In genomic region chr6:97496002-97496401, GRCm38 (mm10) we compare ENCODE assay signal across 26 mouse cellular contexts.
"Had no signal": no experiment of that assay in that cellular context is flagged by ENCODE, and none has a peak within 500 bp of the region (broad histone marks: within the 10 kb centered on the region; RNA-seq: fewer than 3 reads in every experiment).

No protein-coding gene starts in this region.

- H3K9me3 ChIP-seq: embryonic facial prominence, embryonic 10.5 days; embryonic facial prominence, embryonic 12.5 days; embryonic facial prominence, embryonic 13.5 days; embryonic facial prominence, embryonic 15.5 days; forebrain, embryonic 10.5 days; forebrain, embryonic 12.5 days; forebrain, embryonic 15.5 days; heart, embryonic 10.5 days had no signal

- H3K27me3 ChIP-seq: embryonic facial prominence, embryonic 12.5 days; embryonic facial prominence, embryonic 13.5 days; embryonic facial prominence, embryonic 15.5 days; forebrain, embryonic 12.5 days; forebrain, embryonic 15.5 days had no signal

- H3K4me1 ChIP-seq: embryonic facial prominence, embryonic 10.5 days; embryonic facial prominence, embryonic 12.5 days; embryonic facial prominence, embryonic 15.5 days; forebrain, embryonic 10.5 days; forebrain, embryonic 12.5 days; forebrain, embryonic 15.5 days had no signal

- H3K36me3 ChIP-seq: embryonic facial prominence, embryonic 10.5 days; embryonic facial prominence, embryonic 12.5 days; embryonic facial prominence, embryonic 13.5 days; embryonic facial prominence, embryonic 15.5 days; forebrain, embryonic 10.5 days; forebrain, embryonic 12.5 days; forebrain, embryonic 15.5 days; heart, embryonic 10.5 days had no signal

- H3K4me3 ChIP-seq: embryonic facial prominence, embryonic 10.5 days; embryonic facial prominence, embryonic 12.5 days; embryonic facial prominence, embryonic 13.5 days; embryonic facial prominence, embryonic 15.5 days; erythroblast, embryonic 14.5 days; forebrain, embryonic 10.5 days; forebrain, embryonic 12.5 days; forebrain, embryonic 15.5 days; gastrocnemius, adult 2 months; heart, adult 2 months; heart, embryonic 10.5 days had no signal

- H3K4me2 ChIP-seq: embryonic facial prominence, embryonic 12.5 days; embryonic facial prominence, embryonic 13.5 days; embryonic facial prominence, embryonic 15.5 days; forebrain, embryonic 12.5 days; forebrain, embryonic 15.5 days had no signal

- DNase-seq: cerebellum, adult 9-10 months; cerebellum, adult 9-11 months; cerebellum, postnatal 10 days; cerebellum, postnatal 14 days; cerebellum, postnatal 25 days; cerebellum, postnatal 36 days; embryo, embryonic 11 days; forebrain, postnatal 0 days; gastrocnemius, adult 2 months; gastrocnemius, postnatal 10 days; gastrocnemius, postnatal 14 days; gastrocnemius, postnatal 25 days; gastrocnemius, postnatal 36 days; heart, adult 18-20 months; heart, adult 2 months had no signal

- ATAC-seq: forebrain, embryonic 14.5 days; forebrain, embryonic 15.5 days; forebrain, embryonic 16.5 days; forebrain, postnatal 0 days had no signal

- H3K27ac ChIP-seq: embryonic facial prominence, embryonic 10.5 days; embryonic facial prominence, embryonic 12.5 days; embryonic facial prominence, embryonic 13.5 days; embryonic facial prominence, embryonic 15.5 days; forebrain, embryonic 10.5 days; forebrain, embryonic 12.5 days; forebrain, embryonic 15.5 days; gastrocnemius, adult 2 months; heart, adult 2 months; heart, embryonic 10.5 days had no signal

- H3K9ac ChIP-seq: embryonic facial prominence, embryonic 12.5 days; embryonic facial prominence, embryonic 13.5 days; embryonic facial prominence, embryonic 15.5 days; forebrain, embryonic 12.5 days; forebrain, embryonic 15.5 days; forebrain, postnatal 0 days had no signal
